Mouse (Mus musculus): ENCODE measurements at regions not wholly inside any gene's neighbourhood (a gene's known extent, or its start where the extent isn't known, plus 50 kb on each side); places are given as distances from the start of the nearest gene placed in this dataset.

DNA sequence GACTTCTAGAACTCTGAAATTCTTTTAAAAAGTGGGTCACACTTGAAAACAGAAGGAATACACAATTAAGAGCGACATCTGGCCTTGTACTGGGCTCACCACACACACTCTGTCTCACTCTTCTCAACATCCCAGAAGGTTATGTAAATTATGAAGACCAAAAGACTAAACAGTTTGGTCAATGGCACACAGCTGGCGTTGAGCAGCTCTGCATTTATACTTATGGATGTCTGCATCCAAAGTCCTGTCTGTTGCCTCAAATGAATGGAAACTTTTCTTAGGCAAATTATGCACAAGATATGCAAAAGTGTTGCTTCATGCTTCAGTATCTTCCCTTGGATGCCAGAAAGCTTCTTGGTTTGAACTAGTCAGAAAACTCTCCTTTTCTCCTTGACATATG is 323.5 kb downstream of the Ppp3ca start:
- DNase-seq = no peak

DNA sequence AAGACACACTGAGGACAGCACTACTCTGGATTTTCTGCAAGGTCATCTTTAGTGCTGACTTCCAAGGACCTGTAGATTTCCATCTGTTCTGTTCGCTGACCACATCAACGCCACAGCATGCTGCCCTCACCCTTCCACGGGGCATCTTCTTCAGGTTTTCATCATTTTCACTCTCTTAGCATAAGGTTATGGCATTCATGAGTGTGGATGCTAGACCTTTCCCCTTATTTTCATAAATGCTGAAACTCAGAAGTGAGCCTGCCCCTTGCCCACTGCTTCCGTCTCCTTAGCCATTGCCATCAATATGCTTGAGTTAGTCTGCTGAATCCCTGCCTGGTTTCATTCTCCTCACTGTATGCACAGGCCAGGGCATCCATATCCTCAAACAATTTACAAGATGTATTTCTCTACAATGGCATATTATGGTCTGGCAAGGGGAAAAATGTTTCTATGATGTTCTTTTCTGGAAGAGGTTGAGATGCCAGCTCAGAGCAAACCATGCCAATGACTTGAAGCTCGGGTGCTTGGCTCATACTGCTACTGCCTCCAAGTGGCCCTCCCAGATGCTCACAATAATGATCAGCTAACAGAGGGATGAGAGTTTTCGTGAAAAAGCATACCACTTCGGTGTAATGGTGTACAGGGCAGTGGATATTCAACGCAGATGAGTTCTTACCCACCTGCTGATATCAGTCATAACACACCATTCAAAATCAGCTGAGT is 324.6 kb downstream of the Ppp3ca start:
- DNase-seq = no peak

GRCm38 (mm10) chr3:136995611-136996335 is 325.8 kb downstream of the Ppp3ca start:
- DNase-seq = no peak

- no peak for DNase-seq
Measured at GRCm38 (mm10) chr3:136996381-136996895, 326.5 kb downstream of the Ppp3ca start.

GRCm38 (mm10) chr3:137011551-137011950 is 329.3 kb upstream of the Emcn start:
- no peak for DNase-seq

DNA sequence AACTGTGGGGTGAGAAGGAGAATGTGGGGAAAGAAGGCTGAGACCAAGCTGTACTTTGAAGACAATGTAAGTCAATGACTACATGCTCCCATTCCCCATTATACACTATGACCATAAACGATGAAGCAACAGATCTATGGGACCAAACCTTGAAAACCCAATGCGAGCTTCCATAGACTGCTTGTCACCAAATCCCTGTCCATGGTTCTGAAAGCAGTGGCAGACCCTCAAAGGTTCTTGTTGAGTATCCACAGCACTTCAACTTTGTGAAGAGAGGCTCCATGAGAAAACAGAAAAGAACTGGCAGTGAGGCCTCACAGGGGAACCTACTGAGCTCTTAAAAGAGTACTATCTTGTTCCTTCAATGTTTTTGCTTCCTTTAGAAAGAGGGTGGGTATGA is 326.2 kb upstream of the Emcn start:
- peak; percentile 5 for DNase-seq

DNA sequence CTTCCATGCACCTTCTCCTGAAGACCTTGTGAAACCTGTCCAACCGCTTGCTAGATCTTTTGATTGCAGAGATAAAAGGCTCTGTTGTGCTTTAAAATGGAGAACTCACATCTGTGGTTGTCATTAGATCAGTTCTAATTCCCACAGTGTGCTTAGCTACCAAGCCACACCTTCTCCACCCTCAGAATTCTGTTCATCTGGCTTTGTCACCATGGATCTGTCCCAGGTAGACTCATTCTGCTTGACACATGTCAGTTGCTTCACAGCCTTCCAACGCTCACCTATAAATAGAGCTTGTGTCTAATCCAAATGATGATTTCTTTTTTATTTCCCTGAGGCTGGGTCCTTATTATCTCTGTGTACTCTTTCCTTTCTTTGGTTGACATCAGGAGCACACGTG is 325.7 kb upstream of the Emcn start:
- DNase-seq = no peak

DNA sequence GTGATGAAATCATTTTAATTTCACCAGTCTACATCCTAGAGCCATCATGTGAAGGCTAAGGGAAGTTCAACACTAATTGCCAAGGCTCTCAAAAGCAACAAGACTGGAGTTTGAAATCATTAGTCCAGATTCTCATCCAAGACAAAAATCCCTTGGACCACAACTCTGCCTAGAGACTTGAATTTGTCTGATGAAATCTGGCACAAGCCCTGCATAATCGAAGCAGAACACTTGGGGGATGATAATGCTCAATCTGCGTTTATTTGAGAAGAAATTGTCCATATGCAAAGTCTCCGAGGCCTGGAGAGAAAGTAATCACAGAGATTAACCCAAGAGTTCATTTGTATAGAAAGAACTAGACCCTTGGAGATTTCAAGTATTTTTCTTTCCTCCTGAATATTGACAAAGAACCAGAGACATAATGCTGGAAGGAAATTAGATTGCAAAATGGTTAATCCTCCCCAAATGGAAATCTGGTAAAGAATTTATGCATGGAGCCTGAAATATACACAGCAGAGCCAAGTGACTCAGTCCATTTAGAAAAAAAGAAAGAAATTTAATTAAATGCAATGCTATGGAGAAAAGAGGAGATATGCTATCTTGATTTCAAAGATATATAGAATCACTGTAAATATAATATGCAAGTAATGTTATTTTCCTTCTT is 320.8 kb upstream of the Emcn start:
- no peak for DNase-seq

DNA sequence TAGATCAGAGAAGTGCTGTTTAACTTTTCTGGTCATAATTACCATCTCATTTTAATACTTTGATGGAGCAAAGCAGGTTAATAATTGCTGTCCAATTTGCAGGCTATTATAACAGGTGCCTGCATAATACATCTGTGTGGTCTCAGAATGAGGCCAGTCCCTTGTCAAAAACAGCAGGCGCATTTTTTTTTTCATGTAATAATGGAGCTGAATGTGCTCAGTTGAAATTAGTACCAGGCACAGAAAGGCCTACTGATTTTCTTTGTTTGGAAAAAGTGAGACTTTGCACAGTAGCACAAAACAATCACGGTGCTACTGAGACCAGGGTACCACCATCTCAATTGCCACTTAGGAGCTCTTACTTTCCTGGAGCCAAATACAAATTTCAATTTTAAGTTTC is 311.3 kb upstream of the Emcn start:
- no peak for DNase-seq

DNA sequence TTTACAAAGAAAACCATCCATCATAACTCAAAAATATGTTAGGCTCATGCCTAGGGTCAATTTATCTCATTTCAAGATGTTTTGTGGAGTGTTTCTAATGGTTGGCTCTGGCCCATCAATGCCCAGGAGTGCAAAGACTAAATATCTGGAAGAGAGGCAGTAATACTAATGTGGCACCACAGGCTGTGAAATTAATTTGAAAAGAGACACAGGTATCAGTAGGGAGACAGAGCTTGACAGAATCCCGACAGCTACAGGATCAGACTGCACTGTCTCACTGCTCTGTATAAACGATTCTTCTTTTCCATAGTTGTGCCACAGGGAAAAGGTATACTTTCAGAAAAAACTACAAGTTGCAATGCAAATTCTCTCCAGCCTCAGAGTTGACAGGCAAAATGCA is 308.1 kb upstream of the Emcn start:
- no peak for DNase-seq

- DNase-seq = no peak
Measured at GRCm38 (mm10) chr3:137039638-137040037, 301.2 kb upstream of the Emcn start.

GRCm38 (mm10) chr3:137056544-137057224 is 284.2 kb upstream of the Emcn start:
- DNase-seq = no peak

- no peak for DNase-seq
Measured at GRCm38 (mm10) chr3:137057225-137057910, 283.5 kb upstream of the Emcn start.

- no peak for DNase-seq
Measured at GRCm38 (mm10) chr3:137057911-137058260, 283.0 kb upstream of the Emcn start.

DNA sequence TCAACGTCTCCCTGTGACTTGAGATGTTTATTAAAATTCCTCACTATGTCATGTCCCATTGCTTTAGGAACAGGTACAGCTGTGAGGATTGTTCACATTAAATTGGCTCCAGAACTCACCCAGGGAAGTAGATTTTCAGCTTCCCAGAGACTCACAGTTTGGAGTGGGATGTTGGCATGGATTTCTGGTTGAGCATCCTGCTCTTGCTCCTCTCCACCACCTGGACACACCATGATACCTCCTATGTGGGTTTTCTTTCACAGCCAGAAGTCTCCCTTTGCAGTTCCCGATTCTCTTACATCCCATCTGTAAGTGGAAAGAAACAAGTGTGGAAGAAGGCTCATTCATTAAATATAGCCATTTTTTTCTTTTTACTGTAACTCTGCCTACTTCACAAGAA is 278.8 kb upstream of the Emcn start:
- DNase-seq = no peak

GRCm38 (mm10) chr3:137067336-137067735 is 273.5 kb upstream of the Emcn start:
- DNase-seq = no peak

DNA sequence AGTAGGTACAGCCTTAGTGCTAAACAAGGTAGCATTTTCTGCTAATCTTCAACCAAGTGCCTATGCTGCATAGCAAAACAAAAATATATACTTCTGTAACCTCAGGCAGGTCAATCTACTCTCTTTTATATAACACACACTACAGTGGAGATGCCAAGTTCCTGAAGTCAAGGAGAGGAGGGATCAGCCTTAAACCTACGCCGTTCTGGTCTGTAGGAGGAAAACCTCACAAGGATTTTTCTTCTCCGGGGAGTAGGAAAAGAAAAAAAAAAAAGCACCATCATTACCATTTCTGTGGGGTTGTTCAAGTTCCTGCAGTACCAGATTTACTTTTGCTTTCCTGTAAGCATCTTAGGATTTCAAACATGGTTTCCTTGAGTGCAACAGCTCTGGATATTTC is 271.5 kb upstream of the Emcn start:
- DNase-seq = no peak

DNA sequence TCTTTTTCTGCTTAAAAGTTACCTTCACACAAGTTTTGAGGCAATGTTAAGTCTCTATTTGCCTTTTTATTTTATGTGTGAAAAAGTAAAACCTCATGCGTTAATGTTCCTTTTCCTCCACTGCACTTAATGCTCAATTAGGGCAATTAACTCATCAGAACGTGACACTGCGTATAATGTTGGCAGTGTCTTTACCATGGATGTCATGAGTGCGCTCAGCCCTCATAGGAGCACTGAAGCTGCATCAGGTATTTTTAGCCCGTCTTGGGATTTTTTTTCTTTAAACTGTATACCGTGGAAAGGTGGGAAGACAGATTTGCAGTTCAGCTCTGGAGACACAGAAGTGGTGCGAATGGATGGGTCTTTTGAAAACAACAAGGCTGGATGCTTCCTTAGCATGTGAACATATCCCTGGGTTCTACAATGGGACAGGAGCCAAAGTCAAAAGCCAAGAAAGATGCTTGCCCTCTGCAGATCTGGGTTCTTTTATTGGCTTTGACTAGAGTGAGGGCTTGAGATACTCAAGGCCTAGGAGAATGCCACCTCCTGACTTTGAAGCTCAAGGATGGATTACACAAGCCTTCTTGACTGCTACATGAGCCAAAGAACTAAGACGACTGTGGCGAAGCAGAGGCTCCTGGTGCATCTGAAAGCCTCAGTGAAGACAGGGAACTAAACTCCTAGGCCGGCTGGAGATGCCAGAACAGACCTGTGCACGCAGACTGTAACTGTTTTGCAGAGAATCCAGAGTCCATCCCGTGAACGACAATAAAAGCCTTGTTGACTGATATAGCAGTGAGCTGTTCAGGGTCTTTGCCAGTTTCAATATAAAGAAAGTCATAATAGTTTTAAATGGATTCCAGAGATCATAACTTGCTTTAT is 262.9 kb upstream of the Emcn start:
- no peak for DNase-seq

DNA sequence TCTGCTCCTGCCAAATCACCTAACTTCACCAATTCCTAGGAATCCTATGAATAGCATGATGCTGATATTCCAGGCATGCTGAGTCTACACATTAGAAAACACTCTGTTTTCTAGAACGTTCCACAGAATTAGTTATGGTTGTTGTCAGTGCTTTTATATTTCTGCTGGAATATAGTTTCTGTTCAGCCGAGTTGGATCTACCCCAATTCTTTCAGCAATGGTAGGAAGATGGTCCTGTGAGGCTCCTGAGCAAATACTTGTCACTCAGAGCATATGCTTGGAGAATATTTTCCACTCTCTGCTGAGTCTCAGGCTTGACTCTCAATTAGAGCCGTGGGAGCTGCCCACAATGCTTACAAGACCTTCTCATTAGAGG is 262.3 kb upstream of the Emcn start:
- DNase-seq = no peak

GRCm38 (mm10) chr3:137086896-137087295 is 254.0 kb upstream of the Emcn start:
- DNase-seq = no peak

GRCm38 (mm10) chr3:137100627-137101404 is 240.1 kb upstream of the Emcn start:
- no peak for DNase-seq

All from lung, postnatal 14 days (tissue).